Comparison of ENCODE assay signal across 8 mouse cellular contexts in genomic region chr14:55782361-55782960, GRCm38 (mm10). TPM values are rescaled to one million over a fixed set of nuclear protein-coding genes. Genes with fewer than 3 reads are reported as not detected.
DNase-seq lines count a peak whose midpoint lies in the region; ATAC-seq lines count a peak whose summit lies in the region.

No protein-coding gene starts in this region.

- H3K4me2 ChIP-seq in neural tube, embryonic 11.5 days (ENCODE audit: low read depth): peak overlapping the region; percentile 39
- H3K4me2 ChIP-seq in limb, embryonic 11.5 days (ENCODE audit: low read depth, severe bottlenecking): peak overlapping the region; percentile 79
- peak overlapping the region; percentile 53 for H3K4me2 ChIP-seq in neural tube, embryonic 15.5 days

- ATAC-seq in neural tube, embryonic 11.5 days (ENCODE audit: insufficient read depth, low FRiP score, low TSS enrichment): no peak
- no peak for ATAC-seq in limb, embryonic 11.5 days (ENCODE audit: insufficient number of reproducible peaks, low FRiP score, low TSS enrichment, low read depth)
- no peak for ATAC-seq in neural tube, embryonic 15.5 days (ENCODE audit: low FRiP score)
- ATAC-seq in frontal cortex, adult (ENCODE audit: low TSS enrichment): no peak

- H3K4me1 ChIP-seq in neural tube, embryonic 11.5 days (ENCODE audit: control insufficient read depth, insufficient read depth, low read length): peaks cover 5% of the 10 kb centered on the region; the same call in 1 of the 2 replicates
- H3K4me1 ChIP-seq in limb, embryonic 11.5 days (ENCODE audit: control insufficient read depth, insufficient read depth, low read length): peaks cover 15% of the 10 kb centered on the region
- peaks cover 19% of the 10 kb centered on the region for H3K4me1 ChIP-seq in neural tube, embryonic 15.5 days

- no peak overlapping the region for H3K27ac ChIP-seq in neural tube, embryonic 11.5 days (ENCODE audit: low read depth, low read length)
- H3K27ac ChIP-seq in limb, embryonic 11.5 days (replicated peaks; ENCODE audit: low read depth, low read length): no peak overlapping the region
- H3K27ac ChIP-seq in neural tube, embryonic 15.5 days (replicated peaks): no peak overlapping the region

- no peak overlapping the region for H3K9ac ChIP-seq in neural tube, embryonic 11.5 days (ENCODE audit: low read length)
- H3K9ac ChIP-seq in limb, embryonic 11.5 days (ENCODE audit: low read length): peak overlapping the region; percentile 32; the same call in 1 of the 2 replicates
- no peak overlapping the region for H3K9ac ChIP-seq in neural tube, embryonic 15.5 days (replicated peaks)

- no peak overlapping the region for H3K4me3 ChIP-seq in neural tube, embryonic 11.5 days (ENCODE audit: low read depth, low read length)
- peak overlapping the region; percentile 48 for H3K4me3 ChIP-seq in limb, embryonic 11.5 days (ENCODE audit: low read depth, low read length)
- H3K4me3 ChIP-seq in neural tube, embryonic 15.5 days (replicated peaks): peak overlapping the region; percentile 32; the same call in 1 of the 2 replicates

- 47% methylated on average over 9 of the region's 9 CpGs for WGBS in neural tube, embryonic 11.5 days
- WGBS in limb, embryonic 11.5 days: 49% methylated on average over 9 of the region's 9 CpGs
- whole genome bisulfite sequencing in neural tube, embryonic 15.5 days: 51% methylated on average over 9 of the region's 9 CpGs

- H3K27me3 ChIP-seq in neural tube, embryonic 11.5 days (ENCODE audit: control insufficient read depth, insufficient read depth, low read length): peaks cover 50% of the 10 kb centered on the region
- H3K27me3 ChIP-seq in limb, embryonic 11.5 days (ENCODE audit: control insufficient read depth, insufficient read depth, low read length): peaks cover 14% of the 10 kb centered on the region; the same call in 1 of the 2 replicates
- peaks cover 68% of the 10 kb centered on the region for H3K27me3 ChIP-seq in neural tube, embryonic 15.5 days (replicated peaks)

- peak; percentile 6 to 18 for DNase-seq in adrenal gland, adult (ENCODE audit: inconsistent age in 2 of 2, low spot score in 1 of 2)
- no peak for DNase-seq in adrenal gland, adult 8-10 months
- DNase-seq in neural tube, embryonic 11.5 days (ENCODE audit: low spot score): no peak
- DNase-seq in neural tube, embryonic 10.5 days (ENCODE audit: extremely low spot score, low spot score): no peak
- DNase-seq in limb, embryonic 11.5 days (ENCODE audit: low spot score): no peak
- DNase-seq in cerebellum, adult 11-12 months: no peak

- no peaks in the 10 kb centered on the region for H3K36me3 ChIP-seq in neural tube, embryonic 11.5 days (ENCODE audit: control insufficient read depth, insufficient read depth, low read length)
- H3K36me3 ChIP-seq in limb, embryonic 11.5 days (ENCODE audit: control insufficient read depth, insufficient read depth, low read length): no peaks in the 10 kb centered on the region
- no peaks in the 10 kb centered on the region for H3K36me3 ChIP-seq in neural tube, embryonic 15.5 days

- H3K9me3 ChIP-seq in neural tube, embryonic 11.5 days (ENCODE audit: control insufficient read depth, low read length): no peaks in the 10 kb centered on the region
- H3K9me3 ChIP-seq in limb, embryonic 11.5 days (ENCODE audit: control insufficient read depth, low read length): no peaks in the 10 kb centered on the region
- H3K9me3 ChIP-seq in neural tube, embryonic 15.5 days (replicated peaks): no peaks in the 10 kb centered on the region

RNA-seq across cellular contexts. Expression of gene Adcy4, which starts 1.4 kb away (rescaled TPM):
- total RNA-seq in adrenal gland, adult 8-10 months (2022): 1 to 10 TPM; 5.2 to 9.1 (median 7.8) TPM
- 8.9 and 9.0 TPM in 2 replicates for polyA plus RNA-seq in neural tube, embryonic 11.5 days (2014; fragmentation: Nextera tagmentation; extraction: Ambion mirVana)
- polyA plus RNA-seq in limb, embryonic 11.5 days (2014; fragmentation: Nextera tagmentation; extraction: Ambion mirVana): 13.2 and 15.0 TPM in 2 replicates
- 4.1 and 5.2 TPM in 2 replicates for polyA plus RNA-seq in neural tube, embryonic 15.5 days (2015; fragmentation: Nextera tagmentation; extraction: Ambion mirVana)

RNA-seq across cellular contexts. Expression of gene Ripk3, which starts 6.2 kb away (rescaled TPM):
- 1 to 10 TPM; 3.0 to 6.2 (median 5.8) TPM for total RNA-seq in adrenal gland, adult 8-10 months (2022)
- polyA plus RNA-seq in neural tube, embryonic 11.5 days (2014; fragmentation: Nextera tagmentation; extraction: Ambion mirVana): 14.2 and 16.6 TPM in 2 replicates
- 26.3 and 30.8 TPM in 2 replicates for polyA plus RNA-seq in limb, embryonic 11.5 days (2014; fragmentation: Nextera tagmentation; extraction: Ambion mirVana)
- 2.8 and 14.2 TPM in 2 replicates for polyA plus RNA-seq in neural tube, embryonic 15.5 days (2015; fragmentation: Nextera tagmentation; extraction: Ambion mirVana)

RNA-seq across cellular contexts. Expression of gene Ltb4r1, which starts 16.7 kb away (rescaled TPM):
- total RNA-seq in adrenal gland, adult 8-10 months (2022): under 1 TPM; 0.31 to 0.75 (median 0.43) TPM
- 0.18 and 0.27 TPM in 2 replicates for polyA plus RNA-seq in neural tube, embryonic 11.5 days (2014; fragmentation: Nextera tagmentation; extraction: Ambion mirVana)
- polyA plus RNA-seq in limb, embryonic 11.5 days (2014; fragmentation: Nextera tagmentation; extraction: Ambion mirVana): 0.17 TPM in 1 of 2 replicates, not detected in the other
- polyA plus RNA-seq in neural tube, embryonic 15.5 days (2015; fragmentation: Nextera tagmentation; extraction: Ambion mirVana): 0.42 and 0.80 TPM in 2 replicates

RNA-seq across cellular contexts. Expression of gene Ltb4r2, which starts 21.2 kb away (rescaled TPM):
- total RNA-seq in adrenal gland, adult 8-10 months (2022): under 1 TPM in 1 of 4 experiments, not detected in 3; 0.17 TPM
- 0.20 and 0.52 TPM in 2 replicates for polyA plus RNA-seq in neural tube, embryonic 11.5 days (2014; fragmentation: Nextera tagmentation; extraction: Ambion mirVana)
- 0.39 and 0.68 TPM in 2 replicates for polyA plus RNA-seq in limb, embryonic 11.5 days (2014; fragmentation: Nextera tagmentation; extraction: Ambion mirVana)
- 0.42 and 0.88 TPM in 2 replicates for polyA plus RNA-seq in neural tube, embryonic 15.5 days (2015; fragmentation: Nextera tagmentation; extraction: Ambion mirVana)

RNA-seq across cellular contexts. Expression of gene Cideb, which starts 24.2 kb away (rescaled TPM):
- under 1 TPM in 2 of 4 experiments, not detected in 2; 0.31 to 0.49 TPM for total RNA-seq in adrenal gland, adult 8-10 months (2022)
- 0.32 TPM in 1 of 2 replicates, not detected in the other for polyA plus RNA-seq in neural tube, embryonic 11.5 days (2014; fragmentation: Nextera tagmentation; extraction: Ambion mirVana)
- 0.37 TPM in 1 of 2 replicates, not detected in the other for polyA plus RNA-seq in limb, embryonic 11.5 days (2014; fragmentation: Nextera tagmentation; extraction: Ambion mirVana)
- polyA plus RNA-seq in neural tube, embryonic 15.5 days (2015; fragmentation: Nextera tagmentation; extraction: Ambion mirVana): 0.35 and 0.93 TPM in 2 replicates

Comparison
In these comparisons a context has a peak if more than half of its experiments do, and no peak if none do; other contexts are left out.
1. DNase-seq: peak in adrenal gland, adult (2 of 2); none in adrenal gland, adult 8-10 months (single experiment), neural tube, embryonic 11.5 days (single experiment), neural tube, embryonic 10.5 days (single experiment), limb, embryonic 11.5 days (single experiment) and cerebellum, adult 11-12 months (single experiment).
2. Peak in every context shown above with its lines, with median percentiles within 50 percentile points of each other: H3K4me2 ChIP-seq.